Mouse (Mus musculus): Measurements from ENCODE around the gene Cramp1l.
"Not testable (repeated sequence)": the region's sequence is repeated elsewhere in the genome, so short reads cannot be mapped to it uniquely, and the experiment has no call there.

Cramp1l gene

DNA sequence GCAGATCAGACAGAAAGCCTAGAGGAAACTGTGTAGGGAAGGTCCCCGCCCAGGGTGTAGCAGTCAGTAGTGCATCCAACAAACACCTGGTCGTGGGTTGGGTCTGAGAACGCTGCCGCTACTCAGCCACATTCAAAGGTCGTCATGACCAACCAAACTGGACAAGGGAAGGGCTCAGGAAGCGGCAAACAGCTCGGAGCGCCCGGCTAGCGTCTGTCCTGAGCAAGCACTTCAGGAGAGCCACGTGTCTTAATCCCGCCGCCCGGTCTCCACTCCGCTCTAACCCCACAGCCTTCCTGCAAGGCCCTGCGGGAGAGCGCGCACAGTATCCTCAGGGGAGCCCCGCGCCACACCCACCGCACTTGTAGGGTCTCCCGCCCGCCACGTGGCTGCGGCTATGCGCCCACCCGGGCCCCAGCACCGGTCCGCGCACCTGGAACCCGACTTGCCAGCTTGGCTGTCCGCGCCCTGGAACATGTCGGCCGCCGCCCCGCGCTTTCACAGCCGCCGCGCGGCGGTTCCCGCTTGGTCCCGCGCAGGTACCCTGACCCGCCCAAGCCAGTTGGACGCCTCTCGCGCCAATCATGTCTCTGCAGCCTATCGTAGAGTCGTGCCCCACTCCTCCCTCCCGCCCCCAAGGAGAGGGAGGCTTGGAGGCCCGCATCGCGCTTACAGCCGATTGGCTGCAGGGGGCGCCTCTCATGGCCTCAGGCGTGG, 55.3 kb downstream of the Cramp1l start, which contains the start of gene Jpt2:
Gene Jpt2, minus strand, starts transcription at position 555 of the 717 bp plus-strand sequence.
- intact Hi-C loops (cut with DNase I), result loop anchor here (5.0 kb wide), 1 partner anchor 52 kb away; no protein-coding TSS in a partner anchor

DNA sequence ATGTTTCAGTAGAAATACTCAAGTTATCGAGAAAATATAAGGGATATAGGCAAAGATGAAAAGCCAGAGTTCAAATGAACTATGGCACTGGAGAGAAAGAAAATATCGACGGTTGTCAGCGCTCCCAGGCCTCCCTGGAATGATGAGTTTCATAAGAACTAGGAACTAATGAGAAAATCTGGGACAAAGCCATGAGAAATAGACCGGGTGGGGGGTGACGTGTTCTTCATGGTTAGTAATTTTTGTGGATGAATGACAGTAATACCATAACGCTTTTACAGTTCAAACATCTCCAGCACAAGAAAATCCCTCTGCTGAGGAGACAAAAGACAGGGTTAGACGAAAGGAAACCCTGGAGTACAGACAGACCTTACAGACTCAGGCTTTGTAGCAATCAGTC, 56.2 kb downstream of the Cramp1l start:
- intact Hi-C loops (cut with DNase I), result no loop called here

DNA sequence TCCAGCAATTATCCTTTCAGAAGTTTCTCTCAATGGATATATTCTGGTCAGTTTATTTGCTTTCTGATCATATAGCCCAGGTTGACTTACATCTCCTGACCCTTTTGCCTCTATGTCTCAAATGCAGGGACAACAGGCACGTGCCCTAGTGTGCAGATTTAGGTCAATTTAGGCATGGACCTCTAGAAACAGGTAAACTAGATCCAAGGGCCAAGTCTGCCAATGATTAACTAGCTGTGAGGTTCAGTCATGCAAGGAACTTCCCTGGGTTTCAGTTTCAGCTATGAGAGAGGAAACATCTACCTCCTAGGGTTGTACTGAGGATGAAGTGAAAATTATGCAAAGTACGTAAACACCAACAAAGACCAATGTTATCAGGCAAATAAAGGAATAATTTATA, 62.3 kb downstream of the Cramp1l start:
- intact Hi-C loops (cut with DNase I), result no loop called here

DNA sequence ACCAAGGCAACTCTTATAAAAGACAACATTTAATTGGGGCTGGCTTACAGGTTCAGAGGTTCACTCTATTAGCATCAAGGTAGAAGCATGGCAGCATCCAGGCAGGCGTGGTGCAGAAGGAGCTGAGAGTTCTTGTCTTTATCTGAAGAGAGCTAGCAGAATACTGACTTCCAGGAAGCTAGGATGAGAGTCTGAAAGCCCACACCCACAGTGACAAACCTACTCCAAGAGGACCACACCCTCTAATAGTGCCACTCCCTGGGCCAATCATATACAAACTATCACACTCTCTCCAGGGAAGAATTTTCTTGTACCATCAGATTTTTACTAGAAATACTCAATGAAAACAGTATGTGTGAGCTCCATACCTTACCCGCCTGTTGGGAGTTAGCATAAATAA, 64.9 kb downstream of the Cramp1l start:
- intact Hi-C loops (cut with DNase I), result no loop called here

DNA sequence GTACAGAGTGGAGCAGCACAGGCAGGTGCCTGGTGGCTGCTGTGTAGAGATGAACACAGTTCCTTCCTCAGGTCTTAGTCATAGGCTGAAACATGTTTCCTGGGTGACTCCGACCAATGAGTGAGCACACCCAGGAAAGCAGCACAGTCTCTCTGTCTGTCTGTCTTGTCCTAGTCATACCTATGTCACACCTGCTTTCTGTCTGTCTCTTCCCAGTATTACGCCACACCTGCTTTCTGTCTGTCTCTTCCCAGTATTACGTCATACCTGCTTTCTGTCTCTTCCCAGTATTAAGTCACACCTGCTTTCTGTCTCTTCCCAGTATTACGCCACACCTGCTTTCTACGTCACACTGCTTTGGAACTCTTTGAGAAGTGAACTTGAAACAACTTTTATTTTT, 67.4 kb downstream of the Cramp1l start:
- intact Hi-C loops (cut with DNase I), result no loop called here

DNA sequence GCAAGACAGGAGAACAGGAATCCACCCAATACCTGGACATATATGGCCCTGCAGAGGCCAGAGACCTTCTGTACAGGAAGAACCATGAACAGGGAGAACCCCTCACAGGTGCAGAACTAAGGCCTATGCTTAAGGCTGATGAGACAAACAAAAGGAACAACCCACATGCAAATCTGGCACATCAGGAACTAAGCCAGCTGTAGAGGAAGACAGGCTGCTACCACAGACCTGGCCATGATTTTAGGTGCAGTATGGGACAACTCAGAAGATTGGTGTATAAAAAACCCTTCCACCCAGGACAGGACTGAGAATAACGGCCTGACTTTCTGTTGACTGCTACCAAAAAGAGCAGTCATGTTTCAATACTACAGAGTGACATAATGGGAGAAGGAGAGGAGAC, 72.0 kb downstream of the Cramp1l start:
- intact Hi-C loops (cut with DNase I), result not testable (repeated sequence)

DNA sequence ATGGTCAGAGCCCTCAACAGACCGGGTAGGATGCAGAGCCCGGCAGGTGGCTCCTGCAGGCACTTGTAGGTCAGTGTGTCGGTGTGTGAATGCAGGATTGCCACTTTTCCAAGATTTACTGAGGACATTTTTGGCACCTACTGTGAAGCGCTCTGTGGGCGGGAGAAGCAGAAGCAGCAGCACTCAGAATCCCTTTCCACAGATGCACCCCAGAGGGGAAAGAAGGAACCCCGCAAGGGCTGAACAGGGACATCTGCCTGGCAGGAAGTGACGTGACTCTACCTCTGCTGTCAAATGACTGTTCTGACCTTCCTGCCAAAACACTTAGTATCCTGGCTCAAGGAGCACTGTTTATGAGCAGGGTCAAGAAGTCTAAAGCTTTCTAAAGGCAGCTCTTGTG, 72.6 kb downstream of the Cramp1l start:
- intact Hi-C loops (cut with DNase I), result no loop called here

DNA sequence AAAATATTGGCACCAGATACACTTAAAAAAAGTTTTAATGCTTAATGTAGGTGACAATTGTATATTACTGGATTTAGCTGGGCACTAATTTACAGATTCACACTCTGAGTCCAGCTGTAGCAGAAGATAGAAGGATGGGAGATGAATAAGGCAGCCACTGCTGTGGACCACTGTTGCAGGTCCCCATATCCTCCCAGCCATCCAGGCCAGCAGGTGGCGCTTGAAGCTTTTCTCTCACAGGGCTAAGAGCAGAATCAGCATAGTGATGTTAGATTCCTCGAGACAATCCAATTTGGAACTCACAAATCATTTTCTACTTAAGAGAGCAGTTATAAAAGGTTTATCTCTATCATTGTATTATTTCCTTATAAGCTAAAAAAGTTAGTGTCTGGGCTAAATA, 73.1 kb downstream of the Cramp1l start:
- intact Hi-C loops (cut with DNase I), result not testable (repeated sequence)

DNA sequence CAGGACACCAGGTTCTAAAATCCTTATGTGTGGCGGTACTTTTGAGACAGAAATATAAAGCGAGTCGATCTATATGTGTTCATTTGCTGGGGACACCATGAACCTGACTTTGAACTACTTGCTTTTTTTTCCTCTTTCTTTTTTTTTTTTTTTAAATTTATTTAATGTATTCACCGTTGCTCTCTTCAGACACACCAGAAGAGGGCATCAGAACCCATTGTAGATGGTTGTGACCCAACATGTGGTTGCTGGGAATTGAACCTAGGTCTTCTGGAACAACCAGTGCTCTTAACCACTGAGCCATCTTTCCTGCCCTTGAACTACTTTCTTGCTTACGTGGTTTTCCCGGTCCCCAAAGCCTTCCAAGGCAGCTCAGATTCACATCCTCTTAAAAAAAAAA, 78.3 kb downstream of the Cramp1l start:
- intact Hi-C loops (cut with DNase I), result no loop called here

DNA sequence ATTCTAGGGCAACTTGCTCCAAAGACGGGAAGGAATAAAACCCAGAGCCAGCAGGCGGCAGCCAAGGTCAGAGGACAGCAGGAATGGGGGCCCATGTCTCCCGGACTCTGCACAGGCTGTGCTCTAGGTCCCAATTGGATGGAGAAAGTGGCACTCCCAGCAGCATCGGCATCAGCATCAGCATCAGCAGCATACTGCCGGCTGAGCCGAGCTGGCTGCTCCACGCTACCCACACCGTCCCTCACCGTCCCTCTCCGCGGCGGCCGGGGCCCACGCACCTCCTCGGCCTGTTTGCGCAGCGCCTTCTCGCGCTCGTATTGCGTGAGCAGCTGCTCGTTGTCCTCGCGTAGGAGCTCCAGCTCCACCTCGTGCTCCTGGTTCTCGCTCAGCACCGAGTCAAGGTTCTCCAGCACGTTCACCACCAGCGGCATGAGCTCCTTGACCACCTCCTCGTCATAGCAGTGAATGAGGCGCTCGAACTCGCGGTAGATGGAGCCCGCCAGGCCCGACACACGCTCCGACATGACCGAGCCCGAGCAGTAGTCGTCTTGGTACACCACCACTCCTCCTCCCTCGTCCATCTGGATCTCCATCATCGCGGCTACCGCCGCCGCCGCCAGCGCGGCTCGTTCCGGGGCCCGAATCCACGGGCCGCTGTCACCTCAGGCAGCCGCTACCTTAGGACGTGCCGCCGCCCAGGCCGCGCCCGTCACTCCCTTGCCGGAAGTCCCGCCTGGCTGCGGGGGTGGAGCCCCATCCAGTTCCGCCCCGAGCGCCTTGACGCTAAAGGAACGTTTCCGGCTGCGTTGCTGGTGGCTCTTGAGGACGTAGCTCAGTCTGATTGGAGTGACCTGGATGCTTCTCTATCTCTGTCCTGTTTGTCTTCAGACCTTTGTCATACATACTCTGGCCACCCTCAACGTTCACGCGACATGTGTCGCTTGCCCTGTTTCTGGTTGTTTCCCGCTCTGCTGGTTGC, 79.0 kb downstream of the Cramp1l start, which contains the start of gene Mapk8ip3:
Gene Mapk8ip3, minus strand, starts transcription at position 719 of the 979 bp plus-strand sequence.
- intact Hi-C loops (cut with DNase I), result no loop called here

DNA sequence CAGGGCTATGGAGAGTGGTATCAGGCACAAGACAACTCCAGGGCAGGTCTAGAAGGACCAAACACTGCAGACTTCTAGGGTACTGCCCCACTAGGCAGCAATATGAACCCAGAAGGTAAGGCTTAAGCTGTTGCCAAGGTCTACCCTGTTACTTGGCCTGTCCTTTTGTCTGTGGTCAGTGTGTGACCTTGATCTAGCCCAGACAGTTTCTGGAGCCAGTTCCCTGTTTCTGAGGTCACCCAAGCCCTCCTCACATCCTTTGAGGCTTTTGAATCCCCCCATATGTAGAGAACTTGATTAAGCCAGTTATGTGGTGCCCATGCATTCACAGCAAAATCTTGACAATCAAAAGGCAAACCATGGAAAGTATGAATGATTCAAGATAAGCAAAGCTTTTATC, 79.9 kb downstream of the Cramp1l start:
- intact Hi-C loops (cut with DNase I), result no loop called here

DNA sequence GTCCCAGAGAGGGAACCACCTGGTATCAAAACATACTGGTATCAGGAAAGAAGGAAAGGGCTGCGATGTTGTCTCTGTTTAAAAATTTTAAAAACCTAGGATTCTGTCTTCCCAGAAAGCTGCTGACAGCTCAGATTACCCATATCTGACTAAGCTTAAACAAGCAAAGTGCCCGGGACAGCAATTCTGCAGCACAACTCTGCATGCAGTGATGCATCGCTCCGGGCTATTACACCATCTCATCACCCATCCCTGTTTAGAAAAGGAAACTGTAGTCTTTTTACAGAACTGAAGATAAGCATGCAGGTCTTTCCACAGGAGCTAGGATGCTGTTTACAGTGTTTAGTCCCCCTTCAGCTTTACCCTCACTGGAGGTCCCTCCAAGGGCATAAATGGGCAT, 80.7 kb downstream of the Cramp1l start:
- intact Hi-C loops (cut with DNase I), result loop anchor here (5.0 kb wide), 1 partner anchor 38 kb away; the partner anchor contains the start of genes Eme2, Mrps34 and Nme3

DNA sequence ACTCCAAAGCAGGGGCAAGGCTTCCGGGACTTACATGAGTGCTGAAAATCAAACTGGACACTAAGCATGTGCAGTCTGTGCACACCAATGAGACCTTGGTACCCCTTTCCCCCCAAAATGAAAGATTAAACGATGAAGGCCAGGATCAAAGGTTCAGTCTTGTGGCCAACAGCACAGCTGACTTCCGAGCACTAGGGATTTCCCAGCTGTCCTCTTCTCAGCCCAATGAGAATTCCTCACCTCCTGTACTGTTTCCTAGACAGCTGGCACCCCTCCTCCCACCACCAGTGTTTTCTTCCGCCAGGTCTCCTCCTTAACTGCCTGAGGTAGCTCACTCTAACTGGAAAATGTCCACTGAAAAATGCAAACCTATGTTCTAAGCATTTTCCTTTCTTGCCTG, 82.4 kb downstream of the Cramp1l start:
- intact Hi-C loops (cut with DNase I), result loop anchor here (5.0 kb wide), 1 partner anchor 36 kb away; the partner anchor contains the start of genes Eme2, Mrps34 and Nme3

DNA sequence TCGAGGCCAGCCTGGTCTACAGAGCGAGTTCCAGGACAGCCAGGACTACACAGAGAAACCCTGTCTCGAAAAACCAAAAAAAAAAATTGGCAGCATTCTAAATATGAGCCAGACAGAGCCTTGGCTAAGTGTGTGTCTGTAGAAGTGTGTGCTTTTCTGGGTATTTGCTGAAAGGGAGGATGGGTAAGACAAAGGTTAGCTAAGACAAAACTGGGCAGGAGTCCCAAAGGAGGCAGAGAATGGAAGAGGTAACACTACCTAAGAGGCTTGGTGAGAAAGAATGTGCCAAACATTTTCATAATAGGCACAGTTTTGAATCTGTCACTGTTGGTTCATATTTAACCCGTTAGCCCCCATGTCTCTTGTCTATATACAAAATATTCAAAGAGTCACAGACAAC, 83.2 kb downstream of the Cramp1l start:
- intact Hi-C loops (cut with DNase I), result loop anchor here (5.0 kb wide), 1 partner anchor 35 kb away; the partner anchor contains the start of genes Eme2, Mrps34 and Nme3

DNA sequence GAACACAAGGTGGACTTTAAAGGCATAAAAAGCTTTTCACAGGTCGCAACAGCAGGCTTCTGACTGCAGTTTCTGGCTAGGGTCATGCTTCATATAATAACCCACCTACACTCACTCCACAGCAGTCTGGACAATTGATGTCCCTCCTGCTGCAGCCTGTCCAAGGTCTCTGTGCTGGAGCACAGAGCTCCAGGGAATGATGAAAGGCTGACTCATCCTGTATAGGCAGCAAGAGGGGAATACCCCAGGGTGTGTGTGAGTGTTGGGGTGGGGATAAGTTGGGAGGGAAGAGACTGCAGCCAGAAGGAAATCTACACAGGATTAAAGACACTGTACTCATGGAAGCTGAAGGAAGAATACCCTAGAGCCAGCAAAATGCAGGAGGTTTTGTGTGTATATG, 86.1 kb downstream of the Cramp1l start:
- intact Hi-C loops (cut with DNase I), result no loop called here

DNA sequence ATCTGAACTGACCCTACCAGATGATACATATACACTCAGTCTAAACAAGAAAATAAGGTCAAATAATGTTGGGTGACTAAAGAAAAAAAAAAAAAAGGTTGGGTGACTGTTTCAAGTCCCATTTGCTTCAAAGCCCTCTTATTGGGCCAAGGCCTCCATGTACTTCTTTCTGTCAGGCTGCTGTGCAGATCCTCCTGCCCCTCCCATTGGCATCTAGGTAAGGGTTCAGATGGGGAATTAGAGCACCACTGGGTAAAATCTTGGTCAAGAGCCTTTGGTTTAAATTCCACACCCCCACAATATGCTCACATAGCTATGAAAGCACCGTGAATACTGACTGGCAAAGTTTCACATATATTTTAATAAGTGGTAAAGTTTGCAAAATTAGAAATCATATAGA, 92.3 kb downstream of the Cramp1l start:
- intact Hi-C loops (cut with DNase I), result no loop called here

DNA sequence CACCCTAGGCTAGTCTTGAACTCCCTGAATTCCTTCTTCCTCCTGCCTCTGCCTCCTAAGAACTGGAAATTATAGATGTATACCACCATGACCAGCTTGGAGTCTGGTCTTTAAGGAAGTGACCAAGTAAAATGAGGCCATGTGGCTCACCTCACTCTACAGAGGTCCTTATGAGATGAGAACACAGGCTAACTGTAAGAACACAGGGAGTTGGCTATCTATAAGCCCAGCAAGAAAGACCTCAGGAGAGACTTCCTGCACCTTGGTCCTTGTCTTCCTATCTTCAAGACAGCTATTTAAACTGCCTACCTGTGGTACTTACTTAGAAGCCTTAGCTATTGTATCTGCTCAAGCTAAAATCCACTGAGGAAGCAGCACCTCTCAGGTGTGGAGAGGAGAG, 101.6 kb downstream of the Cramp1l start:
- intact Hi-C loops (cut with DNase I), result no loop called here
